11 mouse cellular contexts compared by ENCODE assay signal in genomic region chr1:62860327-62860726, GRCm38 (mm10).
DNase-seq lines count a peak whose midpoint lies in the region; ATAC-seq and TF ChIP-seq lines count a peak whose summit lies in the region.
"Had no signal": no experiment of that assay in that cellular context is flagged by ENCODE, and none has a peak within 500 bp of the region (broad histone marks: within the 10 kb centered on the region; RNA-seq: fewer than 3 reads in every experiment).

No protein-coding gene starts in this region.

- H3K36me3 ChIP-seq in embryonic facial prominence, embryonic 13.5 days: no peaks in the 10 kb centered on the region
- no peaks in the 10 kb centered on the region for H3K36me3 ChIP-seq in hindbrain, postnatal 0 days (ENCODE audit: insufficient read depth, low read length)
- H3K36me3 ChIP-seq: stomach, embryonic 15.5 days had no signal

- no peak overlapping the region for H3K9ac ChIP-seq in embryonic facial prominence, embryonic 13.5 days
- H3K9ac ChIP-seq in hindbrain, postnatal 0 days (replicated peaks; ENCODE audit: low read length): no peak overlapping the region
- H3K9ac ChIP-seq: stomach, embryonic 15.5 days had no signal

- no peak overlapping the region for H3K4me3 ChIP-seq in embryonic facial prominence, embryonic 13.5 days
- H3K4me3 ChIP-seq in hindbrain, postnatal 0 days (ENCODE audit: low read length): no peak overlapping the region
- H3K4me3 ChIP-seq: stomach, embryonic 15.5 days had no signal

- H3K9me3 ChIP-seq in embryonic facial prominence, embryonic 13.5 days: no peaks in the 10 kb centered on the region
- no peaks in the 10 kb centered on the region; the same call in 1 of the 2 replicates for H3K9me3 ChIP-seq in hindbrain, postnatal 0 days (ENCODE audit: low read length)
- H3K9me3 ChIP-seq: stomach, embryonic 15.5 days had no signal

- peak overlapping the region; percentile 82 for H3K27ac ChIP-seq in embryonic facial prominence, embryonic 13.5 days
- H3K27ac ChIP-seq in hindbrain, postnatal 0 days: 0 out of 2 replicates have a peak overlapping the region, but pooled peaks have one; percentile 5
- H3K27ac ChIP-seq: stomach, embryonic 15.5 days had no signal

- 49% methylated on average over 5 of the region's 5 CpGs for WGBS in embryonic facial prominence, embryonic 13.5 days
- 37% methylated on average over 5 of the region's 5 CpGs for WGBS in hindbrain, postnatal 0 days

- intact Hi-C loops in left cerebral cortex, postnatal 4 days (cut with DNase I): no loop called here

- DNase-seq in cerebellum, postnatal 10 days: peak; percentile 62 to 75
- no peak for DNase-seq in cerebellum, adult 9-11 months
- DNase-seq in left cerebral cortex, postnatal 4 days: peak; percentile 55
- no peak for DNase-seq in left cerebral cortex, adult 18-20 months (ENCODE audit: low spot score in 2 of 2)
- DNase-seq in hindbrain, postnatal 0 days (ENCODE audit: low spot score): peak; percentile 72
- no peak for DNase-seq in kidney, postnatal 36 days
- no peak for DNase-seq in cerebellum, adult 8-10 months
- DNase-seq: cerebellum, adult 9-10 months; kidney, adult 2 months had no signal

- no peaks in the 10 kb centered on the region for H3K27me3 ChIP-seq in embryonic facial prominence, embryonic 13.5 days
- H3K27me3 ChIP-seq in hindbrain, postnatal 0 days (ENCODE audit: insufficient read depth, low read length): no peaks in the 10 kb centered on the region
- H3K27me3 ChIP-seq: stomach, embryonic 15.5 days had no signal

- no peak for TF ChIP-seq CTCF in hindbrain, postnatal 0 days (IDR thresholded peaks at IDR 0.05; ENCODE audit: low read depth)

- H3K4me2 ChIP-seq in embryonic facial prominence, embryonic 13.5 days: 0 out of 2 replicates have a peak overlapping the region, but pooled peaks have one; percentile 32
- peak overlapping the region; percentile 29 for H3K4me2 ChIP-seq in hindbrain, postnatal 0 days (ENCODE audit: low read depth, low read length)
- H3K4me2 ChIP-seq: stomach, embryonic 15.5 days had no signal

- ATAC-seq in embryonic facial prominence, embryonic 13.5 days (ENCODE audit: insufficient number of reproducible peaks, insufficient read depth, low FRiP score, low TSS enrichment, low read depth): no peak
- ATAC-seq in hindbrain, postnatal 0 days: peak; percentile 77; the same call in 1 of the 2 replicates

- H3K4me1 ChIP-seq in embryonic facial prominence, embryonic 13.5 days: peaks cover 27% of the 10 kb centered on the region
- H3K4me1 ChIP-seq in hindbrain, postnatal 0 days (ENCODE audit: insufficient read depth, low read length): peaks cover 4% of the 10 kb centered on the region; the same call in 1 of the 2 replicates
- H3K4me1 ChIP-seq: stomach, embryonic 15.5 days had no signal

Comparison
In these comparisons a context has a peak if more than half of its experiments do, and no peak if none do; other contexts are left out.
1. DNase-seq: peak in cerebellum, postnatal 10 days (2 of 2), left cerebral cortex, postnatal 4 days (single experiment) and hindbrain, postnatal 0 days (single experiment); none in cerebellum, adult 9-11 months (single experiment), left cerebral cortex, adult 18-20 months (0 of 2), kidney, postnatal 36 days (0 of 2) and cerebellum, adult 8-10 months (single experiment).